Mouse (Mus musculus) 3T3-L1 (cell line): Measurements from ENCODE around the gene Bhmt.

Experiments
- DNase-seq: peaks from one replicate; pipeline ENCODE4 v3.0.0-alpha.2; 2015; ENCODE audit warnings: low read depth, low spot score

The Bhmt gene

DNA sequence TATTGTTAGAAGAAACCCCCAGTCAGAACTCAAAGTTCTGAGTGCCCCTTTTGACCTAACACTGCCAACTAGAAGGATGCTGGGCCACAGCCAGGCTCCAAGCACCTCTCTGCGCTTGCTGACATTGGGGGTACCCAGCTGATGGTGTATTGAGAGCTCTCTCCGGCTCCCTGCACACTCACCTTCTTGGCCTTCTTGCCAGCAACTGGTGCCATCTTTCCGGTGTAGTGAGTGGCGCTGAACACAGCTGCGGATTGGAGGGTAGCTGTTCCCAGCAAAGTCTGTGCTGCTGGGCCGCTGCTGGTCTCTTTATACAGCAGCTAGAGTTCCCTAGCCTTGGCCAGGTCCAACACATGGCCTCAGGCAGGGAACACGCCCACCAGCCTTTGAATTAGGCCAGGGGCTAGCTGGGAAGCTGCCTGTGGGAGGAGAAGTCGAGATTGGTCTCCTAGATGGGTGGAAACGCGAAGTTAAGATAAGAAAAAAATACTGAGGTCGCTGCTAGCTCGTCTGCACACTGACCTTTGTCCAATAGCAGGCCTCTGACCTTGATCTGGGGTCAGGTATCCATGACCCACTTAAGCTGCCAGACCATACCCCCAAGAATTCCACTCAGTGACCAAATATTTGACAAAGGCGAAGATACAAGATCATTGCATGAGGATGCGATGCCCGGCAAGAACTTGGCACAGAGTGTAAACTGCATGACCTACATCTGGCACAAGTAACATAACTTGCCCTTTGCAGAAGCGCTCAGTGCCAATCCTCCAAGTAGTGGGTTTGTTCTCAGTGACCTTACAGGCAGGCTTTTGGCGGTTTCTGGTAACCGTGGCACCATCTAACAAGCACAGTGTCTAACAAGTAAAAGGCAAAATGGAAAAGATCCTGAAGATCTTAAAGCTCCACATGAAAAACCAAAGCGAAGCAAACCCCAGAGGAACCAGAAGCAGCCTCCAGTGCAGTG lies at the start of gene Bhmt:
TSS of gene Bhmt (minus strand) at position 680 of the 964 bp plus-strand sequence.
- no peak for DNase-seq

DNA sequence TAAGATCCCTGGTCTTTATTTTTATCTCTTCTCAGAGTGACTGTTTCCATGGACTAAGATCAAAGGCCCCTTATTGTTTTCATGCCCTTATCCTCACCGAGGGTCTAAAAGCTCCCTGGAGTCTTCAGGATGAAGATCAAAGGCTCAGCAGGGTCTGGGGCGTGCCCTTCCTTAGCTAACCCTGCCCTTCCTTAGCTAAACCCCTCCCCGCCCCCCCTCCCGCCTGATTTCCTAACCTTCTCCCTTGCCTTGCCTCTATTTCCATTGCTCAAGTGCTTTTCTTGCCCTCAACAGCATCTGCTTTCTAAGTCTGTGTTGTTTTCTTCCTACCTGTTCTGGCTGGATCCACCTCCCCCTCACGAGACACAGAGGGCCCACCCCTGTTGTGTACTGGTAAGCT lies 49.6 kb upstream of the Bhmt start:
- DNase-seq: no peak

DNA sequence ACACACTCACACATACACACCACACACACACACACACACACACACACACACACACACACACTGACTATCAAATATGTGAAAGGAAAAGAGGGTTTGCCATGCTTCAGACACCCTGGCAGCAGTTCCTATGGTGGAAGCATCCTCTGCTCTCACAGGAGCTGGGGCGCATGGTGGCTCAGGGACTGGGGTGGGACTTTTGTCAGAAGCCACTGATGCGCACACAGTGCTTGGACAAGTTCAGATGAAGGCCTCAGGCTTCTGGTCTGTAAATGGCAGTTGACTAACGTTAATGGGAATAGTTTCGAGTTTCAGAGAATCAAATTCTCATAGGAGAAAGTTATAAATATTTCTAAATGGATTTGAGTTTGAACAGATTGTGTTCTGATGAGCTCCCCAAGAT lies 47.5 kb upstream of the Bhmt start:
- DNase-seq: no peak

DNA sequence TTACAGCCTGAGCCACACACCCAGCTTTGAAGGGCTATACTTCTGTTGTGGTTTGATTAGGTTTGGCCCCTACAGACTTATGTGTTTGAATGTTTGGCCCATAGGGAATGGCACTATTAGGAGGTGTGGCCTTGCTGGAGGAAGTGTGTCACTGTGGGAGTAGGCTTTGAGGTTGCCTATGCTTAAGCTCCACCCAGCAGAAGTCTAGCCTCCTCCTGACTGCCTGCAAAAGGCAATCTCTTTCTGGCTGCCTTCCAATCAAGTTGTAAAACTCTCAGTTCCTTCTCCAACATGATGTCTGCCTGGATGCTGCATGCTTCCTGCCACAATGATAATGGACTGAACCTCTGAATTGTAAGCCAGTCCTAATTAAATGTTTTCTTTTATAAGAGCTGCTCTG lies 45.6 kb upstream of the Bhmt start:
- DNase-seq: peak; percentile 27

DNA sequence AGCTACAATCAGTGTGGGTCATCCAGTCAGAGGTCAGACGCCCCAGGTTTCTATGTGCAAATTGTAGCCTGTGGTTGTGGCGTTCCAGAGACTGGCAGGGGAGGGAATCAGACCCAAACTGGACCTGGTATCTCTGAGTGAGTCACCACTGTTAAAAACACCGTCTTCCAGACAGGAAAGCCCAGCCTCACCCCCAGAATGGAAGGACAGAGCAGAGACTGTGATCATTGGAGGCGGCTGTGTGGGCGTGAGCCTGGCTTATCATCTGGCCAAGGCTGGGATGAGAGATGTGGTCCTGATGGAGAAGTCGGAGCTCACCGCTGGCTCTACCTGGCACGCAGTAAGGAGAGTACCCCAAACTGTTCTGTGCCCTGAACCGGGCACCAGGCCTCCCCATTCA lies 39.1 kb upstream of the Bhmt start:
- DNase-seq: no peak

DNA sequence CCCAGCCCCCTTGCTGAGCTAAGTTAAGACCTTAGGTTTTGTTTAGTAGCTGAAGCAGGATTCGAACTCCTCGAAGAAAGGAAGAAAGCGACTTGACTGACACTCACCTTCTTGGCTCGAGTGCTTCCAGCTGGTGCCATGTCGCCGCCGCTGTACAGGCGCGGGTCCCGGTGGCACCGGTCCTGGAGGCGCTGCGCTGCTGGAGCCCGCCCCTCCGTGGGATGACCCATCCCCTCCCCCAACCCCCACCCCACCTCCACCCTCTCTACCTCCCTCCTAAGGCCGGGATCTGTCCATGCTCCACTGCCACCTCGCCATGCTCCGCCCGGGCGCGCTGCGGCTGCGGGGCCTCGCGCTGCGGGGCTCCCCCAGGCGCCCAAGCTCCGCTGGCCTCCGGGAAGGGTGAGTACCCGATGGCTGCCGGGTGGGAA lies 36.4 kb upstream of the Bhmt start, which contains the start of the genes Bhmt2 and Dmgdh:
TSS of gene Bhmt2 (minus strand) at position 172 of the 431 bp plus-strand sequence.
TSS of gene Dmgdh (plus strand) at position 303 of the 431 bp plus-strand sequence.
- DNase-seq: no peak

DNA sequence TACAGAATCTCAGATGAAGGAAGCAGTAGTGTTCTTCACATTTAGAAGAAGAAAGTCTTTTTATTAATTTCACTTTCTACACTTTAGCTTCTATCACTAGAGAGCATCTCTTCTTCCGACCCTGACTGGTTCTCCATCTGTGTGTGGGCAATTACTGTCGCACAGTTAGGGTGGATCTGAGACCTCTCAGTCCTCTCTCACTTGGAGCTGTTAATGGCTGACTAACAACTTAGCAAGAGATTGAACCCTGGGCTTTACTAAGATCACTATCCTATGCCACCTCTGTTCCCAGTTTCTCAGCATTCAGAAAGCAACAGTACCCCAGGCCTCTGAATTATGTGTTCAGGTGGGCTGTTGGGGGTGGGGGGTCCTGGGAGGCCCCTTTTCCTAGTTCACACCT lies 35.5 kb upstream of the Bhmt start:
- no peak for DNase-seq

DNA sequence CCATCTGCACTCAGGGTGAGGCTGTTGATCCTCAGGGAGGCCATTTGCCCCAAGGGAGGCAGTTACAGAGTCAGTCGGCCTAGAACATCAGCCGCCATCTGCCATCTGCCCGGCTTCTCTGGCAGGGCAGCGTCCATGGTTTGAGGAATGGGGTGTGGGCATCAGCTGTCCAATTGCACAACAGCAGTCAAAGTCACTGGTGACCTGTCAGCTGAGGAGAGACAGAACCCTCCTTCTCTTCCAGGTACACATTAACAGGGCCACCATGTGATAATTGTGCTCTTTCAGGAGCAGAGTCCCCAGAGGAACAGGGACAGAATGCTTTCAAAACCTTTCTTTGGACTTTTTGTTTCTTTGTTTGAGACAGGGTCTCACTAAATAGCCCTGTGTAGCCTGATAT lies 34.6 kb upstream of the Bhmt start:
- no peak for DNase-seq

DNA sequence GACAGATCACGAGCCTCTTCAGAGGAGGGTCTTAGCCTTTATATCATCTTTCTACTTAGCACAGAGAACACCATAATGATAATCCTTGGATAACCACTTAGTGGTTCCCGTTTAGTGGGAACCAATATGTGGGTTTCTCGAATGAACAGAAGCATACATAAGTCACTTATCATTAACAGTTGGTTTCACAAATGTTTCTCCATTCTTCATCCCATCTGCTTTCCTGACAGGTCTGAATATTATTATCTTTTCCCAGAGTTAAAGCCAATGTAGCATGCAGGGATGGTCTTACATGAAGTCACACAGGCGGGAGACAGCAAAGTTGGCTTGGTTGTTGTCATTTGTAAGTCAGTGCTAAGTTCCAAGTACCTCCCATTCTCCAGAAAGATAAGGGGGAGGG lies 29.8 kb upstream of the Bhmt start:
- no peak for DNase-seq

DNA sequence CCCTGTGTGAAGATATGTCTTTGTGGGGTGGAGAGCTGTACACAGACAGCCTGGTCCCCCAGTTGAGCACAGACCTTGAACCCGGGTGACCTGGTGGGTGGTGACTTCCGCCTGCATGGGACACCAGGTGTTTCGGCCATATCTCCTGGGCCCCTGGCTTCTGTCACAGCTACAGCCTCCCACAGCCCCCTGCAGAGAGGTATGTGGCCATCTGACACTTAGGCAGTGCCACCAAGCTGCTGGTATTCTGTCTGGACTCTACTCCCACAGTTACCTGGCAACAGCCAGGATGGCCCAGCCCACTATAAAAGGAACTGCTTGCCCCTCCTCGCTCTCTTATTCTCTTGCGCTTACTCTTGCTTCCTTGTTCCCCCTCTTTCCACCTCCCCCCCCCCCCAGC lies 20.2 kb upstream of the Bhmt start:
- DNase-seq: no peak

DNA sequence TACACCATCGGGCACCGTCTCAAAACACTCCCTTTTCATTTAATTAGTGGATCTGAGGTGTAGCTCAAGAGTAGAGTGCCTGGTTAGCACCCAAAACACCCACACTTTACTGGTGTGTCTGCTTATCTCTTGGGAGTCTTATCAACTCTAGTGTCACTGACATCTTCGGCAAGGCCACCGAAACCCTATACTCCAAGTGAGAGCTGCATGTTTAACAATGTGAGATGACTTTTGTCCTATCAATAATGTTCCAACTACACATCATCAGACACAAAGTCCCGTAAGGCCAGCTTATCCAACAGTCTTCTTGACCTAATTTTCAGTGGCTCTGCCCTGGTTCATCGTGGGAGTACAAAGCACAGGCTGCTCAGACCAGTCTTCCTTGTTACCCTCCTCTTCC lies 15.6 kb upstream of the Bhmt start:
- DNase-seq: no peak

DNA sequence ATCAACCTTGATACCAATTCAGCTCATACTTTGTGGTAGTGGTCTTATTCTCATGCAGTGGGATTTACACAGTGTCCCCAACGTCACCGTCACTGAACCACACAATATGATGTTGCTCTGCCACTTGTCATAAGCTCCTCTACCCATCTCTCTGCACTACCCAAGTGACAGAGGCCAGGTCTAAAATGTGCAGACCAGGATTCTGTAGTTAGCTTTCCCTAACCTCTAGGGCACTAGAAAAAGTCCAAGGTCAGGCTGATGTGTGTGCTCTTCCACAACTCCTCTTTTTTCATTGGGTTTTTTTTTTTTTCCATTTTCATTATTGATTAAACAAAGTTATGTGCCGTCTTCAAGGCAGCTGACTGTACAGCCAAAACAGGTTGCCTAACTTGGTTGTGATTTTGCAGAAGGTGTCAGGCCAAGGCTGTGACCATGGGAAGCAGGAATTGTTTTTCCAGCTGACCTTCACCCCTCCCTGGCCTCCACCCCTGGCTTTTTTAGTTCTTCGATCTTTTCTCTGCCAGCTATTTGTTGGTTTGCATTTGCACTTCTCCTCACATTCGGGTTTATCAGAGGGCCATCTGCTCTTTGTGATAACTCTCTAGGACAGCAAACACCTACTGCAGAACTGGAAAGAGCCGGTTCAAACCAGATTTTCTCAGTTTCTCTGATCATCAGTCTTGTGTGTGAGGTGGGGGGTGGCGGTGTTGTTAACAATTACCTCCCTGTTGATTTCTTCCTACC lies 10.8 kb upstream of the Bhmt start:
- no peak for DNase-seq

DNA sequence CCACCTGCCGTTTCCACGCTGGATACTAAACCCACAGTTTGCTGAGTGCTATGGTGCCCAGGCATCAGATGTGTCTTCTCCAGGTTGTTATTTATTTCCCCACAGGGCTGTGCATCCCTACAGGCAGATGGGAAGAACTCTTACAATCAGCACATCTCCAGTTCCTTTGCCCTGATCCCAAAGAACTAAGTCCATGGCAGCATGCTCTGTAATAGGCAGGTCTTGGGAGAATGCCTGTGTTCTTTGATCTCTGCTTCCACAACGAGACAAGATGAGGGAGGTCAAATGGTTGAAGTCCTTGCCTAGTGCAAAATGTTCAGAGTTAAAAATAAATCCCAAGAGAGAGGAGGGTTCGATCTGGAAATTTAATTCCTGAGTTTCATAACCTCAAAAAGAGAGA lies 1.9 kb upstream of the Bhmt start:
- no peak for DNase-seq

DNA sequence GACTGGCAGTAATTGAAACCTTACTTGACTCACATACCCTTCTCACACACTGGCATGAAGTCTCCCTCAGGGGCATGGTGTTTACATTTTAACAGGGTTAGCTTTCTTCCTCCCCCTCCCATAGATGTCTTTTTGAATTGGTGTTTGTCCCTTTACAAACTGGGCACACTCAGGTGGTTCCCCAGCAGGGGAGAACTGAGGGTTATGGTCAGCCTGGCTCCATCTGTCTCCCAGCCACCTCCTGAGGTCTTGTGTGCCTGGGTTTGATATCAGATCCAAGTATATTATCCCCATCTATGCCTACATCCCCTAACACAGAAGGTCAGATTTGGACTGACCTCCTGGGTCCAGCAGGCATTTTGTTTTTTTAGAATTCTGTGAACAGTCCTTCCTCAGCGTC lies 1.2 kb downstream of the Bhmt start:
- no peak for DNase-seq

DNA sequence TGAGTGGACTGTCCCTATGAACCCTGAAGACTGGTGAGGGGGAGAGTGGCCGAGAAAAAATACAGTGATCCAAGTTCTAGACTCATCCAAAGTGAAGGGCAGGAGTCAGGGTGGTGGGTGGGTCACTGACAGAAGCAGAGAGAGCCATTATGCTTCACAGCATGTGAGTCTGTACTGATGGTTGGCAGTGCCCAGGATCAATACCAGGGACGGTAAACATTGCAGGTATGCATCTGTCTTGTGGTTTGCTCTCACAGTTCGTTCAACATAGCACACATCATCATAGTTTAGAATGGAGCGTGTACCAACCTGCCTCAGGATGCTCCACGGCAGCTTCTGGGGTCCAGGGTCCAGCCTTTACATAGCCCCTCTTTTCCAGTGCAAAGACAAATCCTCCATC lies 4.8 kb downstream of the Bhmt start:
- no peak for DNase-seq

DNA sequence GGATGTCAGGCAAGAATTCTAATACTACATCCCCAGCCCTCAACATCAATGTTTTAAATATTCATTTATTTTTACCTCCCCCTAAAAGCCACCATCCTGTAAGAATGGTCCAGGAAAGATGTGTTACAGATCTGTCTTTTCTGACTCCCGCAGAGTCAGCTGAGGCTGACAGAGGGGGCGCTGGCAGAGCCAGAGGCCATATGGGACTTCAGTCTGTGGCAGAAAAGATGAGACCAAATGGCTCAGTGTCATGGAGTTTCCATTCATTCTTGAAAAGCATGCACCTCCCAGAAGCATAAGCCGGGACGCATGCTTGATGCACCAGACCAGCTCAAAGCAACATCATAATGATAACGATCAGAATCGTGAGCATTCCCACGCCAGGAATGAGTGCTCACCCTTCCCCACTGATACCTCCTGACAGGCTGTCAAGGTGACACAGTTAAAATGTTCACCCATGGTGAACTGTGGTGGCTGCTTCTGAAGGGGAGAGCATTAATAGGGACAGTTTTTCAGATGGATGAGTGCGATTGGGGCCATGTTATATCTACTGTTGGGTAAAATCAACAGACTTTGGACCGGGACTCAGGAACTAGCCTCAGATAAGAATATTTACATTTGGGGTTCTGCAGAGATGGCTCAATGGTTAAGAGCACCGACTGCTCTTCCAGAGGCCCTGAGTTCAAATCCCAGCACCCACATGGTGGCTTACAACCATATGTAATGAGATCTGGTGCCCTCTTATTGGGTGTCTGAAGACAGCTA lies 6.6 kb downstream of the Bhmt start:
- no peak for DNase-seq

DNA sequence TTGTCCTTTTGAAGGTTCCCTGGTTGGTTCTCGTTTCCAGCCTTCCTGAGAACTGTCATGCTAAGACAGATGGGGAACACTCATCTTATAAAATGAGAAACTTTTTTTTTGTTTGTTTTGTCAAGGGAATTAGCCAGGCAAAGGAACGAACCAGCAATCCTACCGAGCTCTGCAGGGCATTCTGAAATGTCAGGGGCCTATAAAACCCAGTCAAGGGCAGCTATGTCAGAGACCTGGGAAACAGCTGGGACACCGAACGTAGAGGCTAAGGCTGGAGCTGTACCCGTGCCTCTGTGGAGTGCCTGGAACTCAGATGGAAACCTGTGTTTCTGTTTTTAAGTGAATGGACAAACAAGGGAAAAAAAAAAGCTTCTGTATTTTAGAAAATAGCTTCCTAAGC lies 8.9 kb downstream of the Bhmt start:
- DNase-seq: no peak

DNA sequence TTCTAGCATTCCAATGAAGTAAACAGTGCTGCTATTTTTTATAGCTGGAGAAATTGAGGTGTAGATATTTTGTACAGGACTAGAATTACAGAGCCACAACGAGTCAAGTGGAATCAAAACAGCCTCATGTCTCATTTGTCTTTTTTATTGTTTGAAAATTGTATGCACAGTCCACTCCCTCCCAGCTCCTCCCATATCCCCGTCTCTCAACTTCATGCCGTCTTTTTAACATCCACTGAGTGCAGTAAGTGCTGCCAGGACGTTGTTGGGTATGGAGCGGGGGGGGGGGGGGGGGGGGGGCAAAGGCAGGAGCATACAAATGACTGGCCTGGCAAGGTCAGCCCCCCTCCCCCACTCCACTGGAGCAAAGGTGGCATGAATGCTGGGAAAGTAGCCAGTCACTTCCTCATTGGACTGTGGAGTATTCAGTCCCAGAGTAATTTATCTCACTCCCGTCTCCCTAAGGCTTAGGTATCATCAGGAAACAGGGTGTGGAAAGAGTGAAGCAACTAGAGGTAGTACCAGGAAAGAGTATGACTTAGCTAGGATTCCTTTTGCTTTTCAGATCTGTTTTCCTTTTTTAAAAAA lies 23.3 kb downstream of the Bhmt start:
- no peak for DNase-seq

DNA sequence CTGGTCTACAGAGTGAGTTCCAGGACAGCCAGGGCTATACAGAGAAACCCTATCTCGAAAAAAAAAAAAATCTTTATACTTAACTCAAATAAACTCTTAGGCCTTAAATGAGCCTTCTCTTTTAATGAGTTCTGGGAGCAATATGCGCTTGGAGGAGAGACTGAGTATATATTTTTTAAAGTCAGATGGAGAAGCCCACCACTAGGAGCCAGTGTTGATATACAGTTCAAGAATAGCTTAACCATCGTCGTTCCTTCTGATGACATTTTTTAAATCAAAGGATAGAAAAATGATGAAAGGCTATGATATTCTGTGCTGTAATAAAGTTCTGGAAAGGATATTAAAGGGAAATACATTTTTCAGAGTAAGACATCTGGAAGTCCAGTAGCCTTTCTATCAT lies 24.0 kb downstream of the Bhmt start:
- no peak for DNase-seq

DNA sequence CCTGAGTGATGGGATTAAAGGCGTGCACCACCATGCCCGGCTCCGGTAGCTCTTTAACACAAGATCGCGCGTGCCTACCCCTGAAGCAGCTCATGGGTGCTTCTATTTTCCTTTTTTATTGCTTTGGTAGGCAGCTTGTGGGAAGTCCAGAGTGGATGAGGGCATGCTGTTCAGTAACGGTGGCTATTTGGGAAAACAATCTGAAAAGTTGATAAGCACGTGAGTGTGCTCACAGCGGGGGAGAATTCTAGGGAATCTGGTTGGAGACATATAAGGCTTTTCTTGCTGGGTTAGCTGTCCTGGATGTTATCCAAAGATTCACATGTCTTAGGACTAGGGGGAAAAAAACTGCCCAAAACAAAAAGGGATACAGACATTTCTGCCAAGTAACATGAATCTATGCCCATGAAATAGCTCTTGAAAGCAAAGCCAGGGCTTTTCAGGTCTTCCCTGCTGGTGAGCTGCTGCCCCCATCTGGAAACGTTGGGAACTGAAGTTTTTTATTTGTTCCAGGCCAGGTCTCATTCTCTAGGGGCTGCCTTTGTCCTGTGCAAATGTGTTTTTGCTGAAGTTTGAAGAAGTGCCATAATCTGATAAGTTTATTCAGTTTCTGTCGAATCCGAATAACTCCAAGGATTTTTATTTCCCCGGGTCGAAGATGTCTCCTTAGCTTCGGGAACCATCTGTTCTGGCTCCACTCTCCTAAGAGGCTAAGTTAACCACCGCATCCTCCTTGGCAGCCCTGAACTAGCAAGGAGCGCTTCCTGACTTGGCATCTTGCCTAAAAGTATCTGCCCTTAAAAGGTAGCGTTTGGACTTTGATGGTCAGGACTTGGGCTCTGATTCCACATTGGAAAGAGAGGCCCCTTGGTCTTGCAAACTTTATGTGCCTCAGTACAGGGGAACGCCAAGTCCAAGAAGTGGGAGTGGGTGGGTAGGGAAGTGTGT lies 24.8 kb downstream of the Bhmt start:
- peak; percentile 77 for DNase-seq
